Mouse (Mus musculus) embryonic fibroblast, embryonic 13.5 days (primary cell): ENCODE results near the gene Evx2. TPM values are rescaled to one million over a fixed set of nuclear protein-coding genes. Genes with fewer than 3 reads are reported as not detected.

Experiments
- H3K27ac ChIP-seq: 2 replicates; pipeline ENCODE4 v1.5.1; 2012; ENCODE audit warnings: low read length, control low read depth, inconsistent platforms; ENCODE audit not compliant: insufficient read depth
- H3K4me1 ChIP-seq: 2 replicates; pipeline ENCODE4 v1.6.1; 2011; ENCODE audit warnings: low read length; ENCODE audit not compliant: control insufficient read depth, insufficient read depth
- H3K4me3 ChIP-seq: 2 replicates; pipeline ENCODE4 v1.5.1; 2011; ENCODE audit warnings: mild to moderate bottlenecking, control low read depth, low read length; ENCODE audit not compliant: insufficient read depth
- CTCF ChIP-seq: IDR thresholded peaks from 2 replicates; pipeline ENCODE4 v1.5.1; 2011; ENCODE audit warnings: mild to moderate bottlenecking, control low read depth, low read length, moderate library complexity, borderline replicate concordance; ENCODE audit not compliant: insufficient read depth
- POLR2A ChIP-seq: IDR thresholded peaks from 2 replicates; pipeline ENCODE4 v1.6.1; 2011; ENCODE audit warnings: low read depth, mild to moderate bottlenecking, control low read depth, low read length, moderate library complexity
- polyA plus RNA-seq: library from polyadenylated mRNA; stranded (reverse); fragments of >200 nt; gene quantifications from 2 replicates; pipeline ENCODE4 v1.2.4, GENCODE M21; 2011; ENCODE audit warnings: low read depth; ENCODE audit not compliant: missing spikeins, insufficient read length

Evx2 gene
- polyA plus RNA-seq, 1 experiment, result 0.74 TPM

DNA sequence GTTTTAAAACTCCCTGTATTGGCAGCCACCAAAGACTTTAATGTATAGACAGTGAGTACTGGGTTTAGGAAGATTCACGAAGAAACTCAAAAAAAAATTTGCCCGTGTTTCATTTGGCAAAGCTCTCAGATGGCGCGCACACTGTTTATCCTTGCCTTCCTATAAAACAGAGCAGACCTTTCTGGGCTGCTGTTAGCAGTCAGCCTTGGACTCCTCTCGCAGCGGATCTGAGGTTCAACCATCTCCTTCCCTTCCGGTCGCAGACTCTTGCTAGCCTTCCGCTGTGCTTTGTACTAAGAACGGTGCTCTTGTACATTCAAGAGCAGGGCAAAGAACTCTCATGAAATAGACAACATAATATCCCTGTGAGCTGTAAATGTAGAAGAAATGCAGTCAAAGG, 39.0 kb downstream of the Evx2 start:
- Histone ChIP-seq H3K4me1 (no peaks in the 10 kb centered on the region), H3K4me3 (no peak overlapping the region), H3K27ac (no peak overlapping the region)
- TF ChIP-seq POLR2A (no peak), CTCF (no peak)

DNA sequence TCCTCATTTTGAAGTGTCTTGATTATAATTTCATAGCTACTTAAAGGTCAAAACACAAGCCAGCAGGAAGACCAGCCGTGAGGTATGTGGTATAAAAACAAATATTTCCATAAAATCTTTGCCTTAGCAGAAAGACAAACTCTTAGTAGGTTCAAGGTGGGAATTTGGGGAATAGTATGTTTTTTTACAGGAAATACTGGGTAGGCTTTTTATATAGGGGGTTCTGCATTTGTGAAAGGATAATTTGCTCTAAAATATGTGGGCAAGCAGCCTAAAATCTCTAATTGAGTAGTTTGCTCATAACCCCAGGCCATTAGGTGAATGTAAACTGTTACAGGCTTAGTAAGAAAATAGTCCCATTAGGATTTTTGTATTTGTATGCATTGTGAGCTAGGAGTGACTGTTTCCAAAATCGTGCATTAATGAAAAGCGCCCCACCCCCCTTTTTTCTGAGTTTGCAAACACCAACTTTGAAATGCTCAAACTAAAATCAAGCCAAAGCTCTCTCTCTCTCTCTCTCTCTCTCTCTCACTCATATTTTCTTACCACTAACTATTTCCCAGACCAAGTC, 39.6 kb downstream of the Evx2 start:
- Histone ChIP-seq H3K27ac (no peak overlapping the region), H3K4me3 (no peak overlapping the region), H3K4me1 (no peaks in the 10 kb centered on the region)
- TF ChIP-seq POLR2A (no peak), CTCF (no peak)

DNA sequence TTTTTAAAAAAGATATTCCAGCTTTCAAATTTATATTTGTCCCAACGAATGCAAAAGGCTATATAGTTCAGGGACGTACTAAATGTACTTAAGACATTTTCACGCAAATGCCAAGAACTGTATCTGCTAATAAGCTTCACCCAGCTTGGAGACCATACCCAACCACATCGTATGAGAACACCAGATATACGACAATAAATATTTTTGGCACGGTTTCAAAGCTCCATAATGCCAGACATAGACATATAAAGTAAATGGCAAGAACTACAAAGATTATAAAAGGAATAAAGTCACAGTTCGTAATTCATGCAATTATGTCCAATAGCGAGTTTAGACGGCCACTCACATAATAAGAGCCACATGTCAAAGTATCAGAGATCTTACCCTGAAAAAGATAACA, 41.7 kb downstream of the Evx2 start:
- no peak overlapping the region for H3K4me3 ChIP-seq
- H3K4me1 ChIP-seq, result no peaks in the 10 kb centered on the region
- H3K27ac ChIP-seq, result no peak overlapping the region
- TF ChIP-seq CTCF (no peak), POLR2A (no peak)

DNA sequence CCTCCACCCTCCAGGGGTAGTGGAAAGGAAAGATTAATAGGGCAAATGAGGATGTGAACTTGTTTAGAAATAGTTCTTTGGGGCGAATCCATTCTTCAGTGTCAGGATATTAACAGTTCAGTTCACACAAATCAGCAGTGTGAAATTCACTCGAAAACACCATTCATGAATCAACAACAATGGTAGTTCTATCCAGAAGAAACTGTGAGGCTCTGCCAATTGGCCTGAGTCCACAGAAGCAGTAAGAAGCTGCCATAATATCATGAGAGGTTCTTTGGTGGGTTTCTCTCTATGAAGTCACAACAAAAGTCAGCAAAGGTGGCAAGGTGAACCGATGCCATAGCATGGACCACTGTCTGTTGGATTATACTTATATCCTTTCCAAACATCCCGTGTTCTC, 48.0 kb downstream of the Evx2 start:
- H3K4me3 ChIP-seq, result no peak overlapping the region
- TF ChIP-seq CTCF, result no peak
- no peak for TF ChIP-seq POLR2A
- H3K27ac ChIP-seq, result no peak overlapping the region
- H3K4me1 ChIP-seq, result no peaks in the 10 kb centered on the region

DNA sequence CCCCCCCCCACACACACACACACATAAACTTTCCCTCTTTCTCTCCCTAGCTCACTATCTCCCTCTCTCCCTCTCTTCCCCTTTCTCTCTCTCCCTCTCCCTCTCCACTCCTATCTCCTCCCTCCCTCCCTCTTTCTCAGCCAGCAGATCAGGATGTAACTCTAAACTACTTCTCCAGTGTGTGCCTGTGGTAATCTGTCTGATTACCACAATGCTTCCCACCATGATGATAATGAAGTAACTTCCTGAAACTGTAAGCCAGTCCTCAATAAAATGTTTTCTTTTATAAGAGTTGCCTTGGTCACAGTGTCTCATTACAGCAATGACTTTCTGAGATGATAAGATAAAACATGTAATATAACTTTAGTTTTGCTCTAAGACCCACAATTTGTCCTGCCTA, 50.0 kb downstream of the Evx2 start:
- Histone ChIP-seq H3K4me1 (no peaks in the 10 kb centered on the region), H3K27ac (no peak overlapping the region), H3K4me3 (no peak overlapping the region)
- TF ChIP-seq CTCF, result no peak
- TF ChIP-seq POLR2A, result no peak

DNA sequence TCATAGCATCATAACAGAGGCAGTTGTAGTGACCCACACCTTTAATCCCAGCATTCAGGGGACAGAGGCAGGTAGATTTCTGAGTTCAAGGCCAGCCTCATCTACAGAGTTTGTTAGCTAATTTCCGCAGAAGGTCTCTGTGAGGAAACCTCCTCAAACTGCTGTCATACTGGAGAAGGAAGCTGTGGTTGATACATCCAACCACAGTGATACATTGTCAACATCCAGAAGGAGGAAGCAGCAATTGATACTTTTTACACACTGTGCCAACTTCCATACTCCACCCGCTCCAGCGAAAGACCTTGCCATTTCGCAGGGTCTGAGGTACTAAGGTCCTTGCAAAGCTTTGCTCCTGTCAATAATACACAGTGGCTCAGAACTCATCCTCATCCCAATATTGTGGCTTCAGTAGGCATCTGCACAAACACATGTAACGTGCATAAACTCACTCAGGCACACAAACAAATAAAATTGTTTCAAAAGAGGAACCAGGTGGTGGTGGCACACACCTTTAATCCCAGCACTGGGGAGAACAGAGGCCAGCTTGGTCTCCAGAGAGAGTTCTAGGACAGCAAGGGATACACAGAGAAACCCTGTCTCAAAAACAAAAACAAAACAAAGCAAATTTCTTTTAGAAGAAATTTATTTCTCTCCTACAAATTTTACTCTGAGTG, 53.1 kb downstream of the Evx2 start:
- no peaks in the 10 kb centered on the region for H3K4me1 ChIP-seq
- no peak overlapping the region for H3K4me3 ChIP-seq
- no peak overlapping the region for H3K27ac ChIP-seq
- no peak for TF ChIP-seq POLR2A
- no peak for TF ChIP-seq CTCF

DNA sequence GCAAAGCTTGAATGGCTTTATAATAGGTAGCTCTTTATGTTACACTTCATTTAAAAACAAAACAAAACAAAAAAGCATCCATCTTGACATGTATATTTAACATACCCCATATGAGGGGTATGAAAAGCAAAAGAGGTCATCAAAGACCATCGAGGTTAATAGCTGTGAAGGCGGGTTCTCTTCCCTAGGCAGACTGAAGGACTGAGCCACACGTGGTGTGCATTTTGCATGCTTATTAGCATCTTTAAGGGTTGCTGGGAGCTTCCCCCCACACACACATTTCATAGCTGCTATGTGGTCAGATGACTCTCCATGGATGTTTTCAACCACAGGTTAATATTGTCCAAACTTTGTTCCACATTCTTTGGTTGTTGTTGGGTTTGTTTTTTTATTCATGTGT, 55.3 kb downstream of the Evx2 start:
- Histone ChIP-seq H3K4me3 (no peak overlapping the region), H3K27ac (no peak overlapping the region), H3K4me1 (no peaks in the 10 kb centered on the region)
- TF ChIP-seq POLR2A (no peak), CTCF (no peak)

Other genes with a start within 250 kb of the Evx2 start
- gene Lnpk, start 80.1 kb downstream of the Evx2 start, polyA plus RNA-seq, result 29.4 and 46.3 TPM in 2 replicates
- 17.0 and 20.1 TPM in 2 replicates for gene Hoxd13, start 8.8 kb upstream of the Evx2 start, polyA plus RNA-seq
- gene Hoxd12, start 15.5 kb upstream of the Evx2 start, polyA plus RNA-seq, result 2.3 and 3.7 TPM in 2 replicates
- 2.8 and 3.8 TPM in 2 replicates for gene Hoxd11, start 20.0 kb upstream of the Evx2 start, polyA plus RNA-seq
- gene Hoxd10, start 32.4 kb upstream of the Evx2 start, polyA plus RNA-seq, result 3.7 and 4.4 TPM in 2 replicates
- 2.1 and 3.5 TPM in 2 replicates for gene Hoxd9, start 38.2 kb upstream of the Evx2 start, polyA plus RNA-seq
- gene Hoxd8, start 45.1 kb upstream of the Evx2 start, polyA plus RNA-seq, result 9.9 and 16.5 TPM in 2 replicates
- gene Hoxd3, start 52.4 kb upstream of the Evx2 start, polyA plus RNA-seq, result 2.7 and 3.3 TPM in 2 replicates
- gene Hoxd4, start 52.4 kb upstream of the Evx2 start, polyA plus RNA-seq, result 4.1 and 6.7 TPM in 2 replicates
- gene Gm28230, start 67.2 kb upstream of the Evx2 start, polyA plus RNA-seq, result 0.70 and 1.4 TPM in 2 replicates
- 0.46 TPM in 1 of 2 replicates, not detected in the other for gene Hoxd1, start 103.4 kb upstream of the Evx2 start, polyA plus RNA-seq
- gene Mtx2, start 166.2 kb upstream of the Evx2 start, polyA plus RNA-seq, result 79.5 and 91.0 TPM in 2 replicates